Mouse (Mus musculus) heart, adult 2 months (tissue): ENCODE data around the gene Rasgrf1.

Experiments
- CTCF ChIP-seq: fragments of 200-600 bp; IDR thresholded peaks from 2 replicates; pipeline ENCODE4 v1.8.1; 2022; ENCODE audit warnings: antibody characterized with exemption, mild to moderate bottlenecking, moderate library complexity
- EP300 ChIP-seq: fragments of 200-500 bp; IDR thresholded peaks from 2 replicates; pipeline ENCODE4 v1.6.1; 2011; ENCODE audit warnings: low read depth, low read length, control low read depth; ENCODE audit not compliant: insufficient read depth
- POLR2A ChIP-seq: fragments of 200-500 bp; IDR thresholded peaks from 2 replicates; pipeline ENCODE4 v1.6.1; 2011; ENCODE audit warnings: mild to moderate bottlenecking, low read depth, low read length, control low read depth; ENCODE audit not compliant: insufficient read depth

DNA sequence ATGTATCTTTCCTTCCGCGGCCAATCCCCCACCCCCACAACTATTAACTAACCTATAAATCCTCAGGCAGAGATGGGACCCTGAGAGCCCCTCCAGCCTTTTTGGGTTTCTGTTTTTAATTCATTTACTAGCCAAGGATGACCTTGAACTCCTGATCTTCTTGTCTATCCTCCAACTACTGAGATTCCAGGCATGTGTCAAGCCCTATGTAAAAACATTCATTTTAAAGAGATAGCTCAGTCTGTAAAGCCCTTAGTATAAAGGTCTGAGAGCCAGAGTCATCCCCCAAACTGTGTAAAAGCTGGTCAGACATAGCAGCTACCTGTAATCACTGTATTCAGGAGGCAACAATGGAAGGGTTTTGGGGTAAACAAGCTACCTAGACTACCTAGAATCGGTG, 146.2 kb downstream of the Rasgrf1 start:
- no peak for TF ChIP-seq CTCF
- TF ChIP-seq POLR2A = no peak
- TF ChIP-seq EP300 = no peak
